Comparison of ENCODE assay signal across 8 mouse cellular contexts in genomic region chr1:180903666-180904038, GRCm38 (mm10). TPM values are rescaled to one million over a fixed set of nuclear protein-coding genes. Genes with fewer than 3 reads are reported as not detected.
DNase-seq lines count a peak whose midpoint lies in the region; ATAC-seq lines count a peak whose summit lies in the region.

No protein-coding gene starts in this region.

- ATAC-seq in lung, embryonic 15.5 days (ENCODE audit: borderline replicate concordance, extremely low read depth, low FRiP score, low TSS enrichment): no peak
- 0 out of 2 replicates have a peak, but pooled peaks have one; percentile 2 for ATAC-seq in limb, embryonic 13.5 days (ENCODE audit: low FRiP score, low read depth)
- no peak for ATAC-seq in neural tube, embryonic 15.5 days (ENCODE audit: low FRiP score)

- no peak for DNase-seq in lung, adult 18-20 months
- DNase-seq in retina, embryonic 14.5 days (ENCODE audit: low spot score): no peak
- no peak for DNase-seq in gastrocnemius, postnatal 14 days
- no peak for DNase-seq in right cerebral cortex, postnatal 25 days

- 0 out of 2 replicates have a peak overlapping the region, but pooled peaks have one; percentile 17 for H3K27ac ChIP-seq in lung, embryonic 15.5 days
- H3K27ac ChIP-seq in limb, embryonic 13.5 days: peak overlapping the region; percentile 49; the same call in 1 of the 2 replicates
- peak overlapping the region; percentile 60 for H3K27ac ChIP-seq in neural tube, embryonic 15.5 days (replicated peaks)

- peak overlapping the region; percentile 92 for H3K4me3 ChIP-seq in lung, embryonic 15.5 days
- H3K4me3 ChIP-seq in erythroblast, embryonic 14.5 days (replicated peaks): peak overlapping the region; percentile 87
- peak overlapping the region; percentile 77 for H3K4me3 ChIP-seq in limb, embryonic 13.5 days
- H3K4me3 ChIP-seq in neural tube, embryonic 15.5 days (replicated peaks): peak overlapping the region; percentile 98

- H3K36me3 ChIP-seq in lung, embryonic 15.5 days: peaks cover 23% of the 10 kb centered on the region
- H3K36me3 ChIP-seq in erythroblast, embryonic 14.5 days (ENCODE audit: control insufficient read depth): peaks cover 41% of the 10 kb centered on the region
- H3K36me3 ChIP-seq in limb, embryonic 13.5 days: peaks cover 31% of the 10 kb centered on the region
- H3K36me3 ChIP-seq in neural tube, embryonic 15.5 days: peaks cover 26% of the 10 kb centered on the region

- 26% methylated on average over 10 of the region's 10 CpGs for WGBS in lung, embryonic 15.5 days
- WGBS in limb, embryonic 13.5 days: 41% methylated on average over 10 of the region's 10 CpGs
- 39% methylated on average over 10 of the region's 10 CpGs for WGBS in neural tube, embryonic 15.5 days

- H3K4me2 ChIP-seq in lung, embryonic 15.5 days: peak overlapping the region; percentile 73
- H3K4me2 ChIP-seq in limb, embryonic 13.5 days (replicated peaks): peak overlapping the region; percentile 81
- peak overlapping the region; percentile 85 for H3K4me2 ChIP-seq in neural tube, embryonic 15.5 days

- peak overlapping the region; percentile 92; the same call in 1 of the 2 replicates for H3K9ac ChIP-seq in lung, embryonic 15.5 days
- H3K9ac ChIP-seq in limb, embryonic 13.5 days: 0 out of 2 replicates have a peak overlapping the region, but pooled peaks have one; percentile 40
- H3K9ac ChIP-seq in neural tube, embryonic 15.5 days (replicated peaks): peak overlapping the region; percentile 47

- intact Hi-C loops in gastrocnemius, postnatal 14 days (cut with DNase I; ENCODE audit: low total_unique reads): loop anchor here (10.0 kb wide), 1 partner anchor 141 kb away; no protein-coding TSS in a partner anchor

- H3K4me1 ChIP-seq in lung, embryonic 15.5 days: peaks cover 18% of the 10 kb centered on the region
- H3K4me1 ChIP-seq in erythroblast, embryonic 14.5 days (ENCODE audit: control insufficient read depth): peaks cover 74% of the 10 kb centered on the region
- peaks cover 20% of the 10 kb centered on the region for H3K4me1 ChIP-seq in limb, embryonic 13.5 days
- peaks cover 24% of the 10 kb centered on the region for H3K4me1 ChIP-seq in neural tube, embryonic 15.5 days

- H3K27me3 ChIP-seq in lung, embryonic 15.5 days: no peaks in the 10 kb centered on the region
- H3K27me3 ChIP-seq in erythroblast, embryonic 14.5 days (ENCODE audit: control insufficient read depth): no peaks in the 10 kb centered on the region; the same call in 1 of the 2 replicates
- no peaks in the 10 kb centered on the region for H3K27me3 ChIP-seq in limb, embryonic 13.5 days
- H3K27me3 ChIP-seq in neural tube, embryonic 15.5 days (replicated peaks): no peaks in the 10 kb centered on the region

- no peaks in the 10 kb centered on the region for H3K9me3 ChIP-seq in lung, embryonic 15.5 days
- H3K9me3 ChIP-seq in erythroblast, embryonic 14.5 days (ENCODE audit: control insufficient read depth, low read length): peaks cover 8% of the 10 kb centered on the region
- no peaks in the 10 kb centered on the region for H3K9me3 ChIP-seq in limb, embryonic 13.5 days
- H3K9me3 ChIP-seq in neural tube, embryonic 15.5 days (replicated peaks): no peaks in the 10 kb centered on the region

RNA-seq across cellular contexts. Expression of gene Pycr2, which starts 0.4 kb away (rescaled TPM):
- 89.9 and 90.0 TPM in 2 replicates for polyA plus RNA-seq in lung, embryonic 15.5 days (2015; fragmentation: Nextera tagmentation; extraction: Ambion mirVana)
- polyA plus RNA-seq in erythroblast, embryonic 14.5 days (2012): 33.5 and 34.7 TPM in 2 replicates
- polyA plus RNA-seq in limb, embryonic 13.5 days (2015; fragmentation: Nextera tagmentation; extraction: Ambion mirVana): 112 and 113 TPM in 2 replicates
- polyA plus RNA-seq in neural tube, embryonic 15.5 days (2015; fragmentation: Nextera tagmentation; extraction: Ambion mirVana): 73.7 and 80.6 TPM in 2 replicates
- total RNA-seq in gastrocnemius, postnatal 14 days (2021): 10 to 100 TPM; 18.3 to 18.4 TPM

RNA-seq across cellular contexts. Expression of gene Lefty2, which starts 10.7 kb away (rescaled TPM):
- polyA plus RNA-seq in lung, embryonic 15.5 days (2015; fragmentation: Nextera tagmentation; extraction: Ambion mirVana): 0.17 TPM in 1 of 2 replicates, not detected in the other
- not detected in 2 replicates for polyA plus RNA-seq in erythroblast, embryonic 14.5 days (2012)
- 0.27 TPM in 2 replicates for polyA plus RNA-seq in limb, embryonic 13.5 days (2015; fragmentation: Nextera tagmentation; extraction: Ambion mirVana)
- 1.9 and 3.0 TPM in 2 replicates for polyA plus RNA-seq in neural tube, embryonic 15.5 days (2015; fragmentation: Nextera tagmentation; extraction: Ambion mirVana)
- total RNA-seq in gastrocnemius, postnatal 14 days (2021): not detected

RNA-seq across cellular contexts. Expression of gene Lefty1, which starts 31.2 kb away (rescaled TPM):
- polyA plus RNA-seq in lung, embryonic 15.5 days (2015; fragmentation: Nextera tagmentation; extraction: Ambion mirVana): 1.2 and 1.7 TPM in 2 replicates
- 0.20 and 0.87 TPM in 2 replicates for polyA plus RNA-seq in erythroblast, embryonic 14.5 days (2012)
- polyA plus RNA-seq in limb, embryonic 13.5 days (2015; fragmentation: Nextera tagmentation; extraction: Ambion mirVana): 1.8 and 2.2 TPM in 2 replicates
- 0.22 and 0.23 TPM in 2 replicates for polyA plus RNA-seq in neural tube, embryonic 15.5 days (2015; fragmentation: Nextera tagmentation; extraction: Ambion mirVana)
- total RNA-seq in gastrocnemius, postnatal 14 days (2021): under 1 TPM; 0.44 to 0.53 TPM

RNA-seq across cellular contexts. Expression of gene Tmem63a, which starts 38.5 kb away (rescaled TPM):
- 13.9 and 15.4 TPM in 2 replicates for polyA plus RNA-seq in lung, embryonic 15.5 days (2015; fragmentation: Nextera tagmentation; extraction: Ambion mirVana)
- polyA plus RNA-seq in erythroblast, embryonic 14.5 days (2012): 0.27 and 0.36 TPM in 2 replicates
- 16.2 and 17.7 TPM in 2 replicates for polyA plus RNA-seq in limb, embryonic 13.5 days (2015; fragmentation: Nextera tagmentation; extraction: Ambion mirVana)
- 2.5 and 5.4 TPM in 2 replicates for polyA plus RNA-seq in neural tube, embryonic 15.5 days (2015; fragmentation: Nextera tagmentation; extraction: Ambion mirVana)
- 10 to 100 TPM; 11.9 to 12.5 TPM for total RNA-seq in gastrocnemius, postnatal 14 days (2021)

RNA-seq across cellular contexts. Expression of gene Sde2, which starts 52.7 kb away (rescaled TPM):
- polyA plus RNA-seq in lung, embryonic 15.5 days (2015; fragmentation: Nextera tagmentation; extraction: Ambion mirVana): 33.7 and 36.6 TPM in 2 replicates
- 2.5 and 2.7 TPM in 2 replicates for polyA plus RNA-seq in erythroblast, embryonic 14.5 days (2012)
- 39.3 and 40.7 TPM in 2 replicates for polyA plus RNA-seq in limb, embryonic 13.5 days (2015; fragmentation: Nextera tagmentation; extraction: Ambion mirVana)
- polyA plus RNA-seq in neural tube, embryonic 15.5 days (2015; fragmentation: Nextera tagmentation; extraction: Ambion mirVana): 28.0 and 30.8 TPM in 2 replicates
- 1 to 10 TPM; 8.4 to 8.5 TPM for total RNA-seq in gastrocnemius, postnatal 14 days (2021)

Comparison
In these comparisons a context has a peak if more than half of its experiments do, and no peak if none do; other contexts are left out.
1. H3K9ac ChIP-seq: peak in every context shown above with its lines; median percentile 92 in lung, embryonic 15.5 days; 47 in neural tube, embryonic 15.5 days; 40 in limb, embryonic 13.5 days.